Mouse (Mus musculus) kidney, embryonic 15.5 days (tissue): Measurements from ENCODE around the gene Zfp74. TPM values are rescaled to one million over a fixed set of nuclear protein-coding genes. Genes with fewer than 3 reads are reported as not detected.
"Not testable (repeated sequence)": the region's sequence is repeated elsewhere in the genome, so short reads cannot be mapped to it uniquely, and the experiment has no call there.

Experiments used
- ATAC-seq: fragments of 200-750 bp; cut with Nextera tagmentation; replicated peaks from 2 replicates; pipeline ENCODE4 v1.8.0; 2017; ENCODE audit warnings: moderate TSS enrichment; ENCODE audit not compliant: low FRiP score
- H3K27ac ChIP-seq: fragments of 300-500 bp; sonication (generic); 2 replicates; pipeline ENCODE4 v1.5.1; 2015; ENCODE audit warnings: mild to moderate bottlenecking, inconsistent platforms
- H3K27me3 ChIP-seq: fragments of 300-500 bp; sonication (generic); 2 replicates; pipeline ENCODE4 v1.6.1; 2015; ENCODE audit warnings: inconsistent platforms
- H3K36me3 ChIP-seq: fragments of 300-500 bp; sonication (generic); 2 replicates; pipeline ENCODE4 v1.6.1; 2015; ENCODE audit warnings: inconsistent platforms
- H3K4me1 ChIP-seq: fragments of 300-500 bp; sonication (generic); 2 replicates; pipeline ENCODE4 v1.6.1; 2015; ENCODE audit warnings: inconsistent platforms
- H3K4me2 ChIP-seq: fragments of 300-500 bp; sonication (generic); 2 replicates; pipeline ENCODE4 v1.6.1; 2015; ENCODE audit warnings: moderate library complexity, mild to moderate bottlenecking, inconsistent platforms
- H3K4me3 ChIP-seq: fragments of 300-500 bp; sonication (generic); replicated peaks from 2 replicates; pipeline ENCODE4 v1.5.1; 2015; ENCODE audit warnings: mild to moderate bottlenecking, inconsistent platforms
- H3K9ac ChIP-seq: fragments of 300-500 bp; sonication (generic); 2 replicates; pipeline ENCODE4 v1.6.1; 2015; ENCODE audit warnings: mild to moderate bottlenecking, inconsistent platforms
- H3K9me3 ChIP-seq: fragments of 300-500 bp; sonication (generic); replicated peaks from 2 replicates; pipeline ENCODE4 v1.6.1; 2016; ENCODE audit warnings: inconsistent platforms
- WGBS: fragments of 180-500 bp; shearing (Covaris S2); methylation state at CpG from one replicate; pipeline ENCODE4 v1.1.7; 2015; ENCODE audit warnings: mixed read lengths; 5-methylcytosine and 5-hydroxymethylcytosine counted together
- polyA plus RNA-seq: library from polyadenylated mRNA; unstranded; fragments of >200 nt; fragmentation: Nextera tagmentation; extraction: Ambion mirVana; gene quantifications from 2 replicates; pipeline ENCODE4 v1.2.1, GENCODE M21; 2015

Zfp74 gene
- polyA plus RNA-seq, 1 experiment from 2014 or later: 12.0 TPM

DNA sequence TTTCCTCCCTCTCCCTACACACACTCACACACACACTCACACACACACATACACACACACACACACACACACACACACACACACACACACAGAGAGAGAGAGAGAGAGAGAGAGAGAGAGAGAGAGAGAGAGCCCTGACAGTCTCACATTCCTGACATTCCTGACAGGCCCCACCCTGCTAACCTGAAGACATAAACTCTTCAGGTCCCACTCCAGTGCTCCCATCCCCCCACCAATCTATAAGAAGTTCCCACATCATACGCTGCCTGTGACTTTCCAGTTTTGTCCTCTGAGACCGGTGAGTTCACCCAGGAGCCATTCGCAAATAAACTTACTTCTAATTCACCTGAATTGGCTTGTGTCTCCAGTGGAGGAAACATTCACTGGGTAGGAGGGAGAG, 28.0 kb upstream of the Zfp74 start:
- Histone ChIP-seq H3K27me3 (no peaks in the 10 kb centered on the region), H3K36me3 (peaks cover 12% of the 10 kb centered on the region), H3K9me3 (no peaks in the 10 kb centered on the region), H3K27ac (no peak overlapping the region), H3K4me2 (peak overlapping the region; percentile 14; the same call in 1 of the 2 replicates), H3K4me3 (no peak overlapping the region), H3K4me1 (peaks cover 31% of the 10 kb centered on the region), H3K9ac (no peak overlapping the region)
- ATAC-seq: no peak
- WGBS: 90% methylated on average over 3 of the region's 3 CpGs

DNA sequence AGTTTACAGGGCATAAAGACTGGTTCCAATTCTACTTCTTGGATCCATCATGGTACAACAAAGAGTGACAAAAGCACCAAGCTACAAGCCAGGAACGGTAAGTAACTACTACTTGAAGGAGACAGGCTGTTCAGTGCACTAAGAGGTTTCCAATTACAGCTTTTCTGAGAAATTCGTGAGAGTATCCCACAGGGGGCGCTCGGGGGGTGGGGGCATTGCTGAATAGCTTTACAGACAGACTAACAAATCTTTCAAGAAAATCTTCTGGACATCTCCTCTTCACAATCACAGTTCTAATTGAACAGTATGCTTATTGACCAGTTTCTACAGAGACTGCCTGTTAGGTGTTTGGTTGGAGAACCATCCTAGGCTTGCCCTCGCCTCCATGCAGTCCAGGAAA, 27.6 kb upstream of the Zfp74 start:
- no peak for ATAC-seq
- H3K9me3 ChIP-seq: no peaks in the 10 kb centered on the region
- no peaks in the 10 kb centered on the region for H3K27me3 ChIP-seq
- WGBS: 49% methylated on average over 5 of the region's 5 CpGs
- 0 out of 2 replicates have a peak overlapping the region, but pooled peaks have one; percentile 14 for H3K4me2 ChIP-seq
- peaks cover 11% of the 10 kb centered on the region for H3K36me3 ChIP-seq
- peaks cover 31% of the 10 kb centered on the region for H3K4me1 ChIP-seq
- no peak overlapping the region for H3K4me3 ChIP-seq
- no peak overlapping the region for H3K27ac ChIP-seq
- no peak overlapping the region for H3K9ac ChIP-seq

GRCm38 (mm10) chr7:29980761-29981160, 26.9 kb upstream of the Zfp74 start:
- H3K27ac ChIP-seq: no peak overlapping the region
- no peak for ATAC-seq

DNA sequence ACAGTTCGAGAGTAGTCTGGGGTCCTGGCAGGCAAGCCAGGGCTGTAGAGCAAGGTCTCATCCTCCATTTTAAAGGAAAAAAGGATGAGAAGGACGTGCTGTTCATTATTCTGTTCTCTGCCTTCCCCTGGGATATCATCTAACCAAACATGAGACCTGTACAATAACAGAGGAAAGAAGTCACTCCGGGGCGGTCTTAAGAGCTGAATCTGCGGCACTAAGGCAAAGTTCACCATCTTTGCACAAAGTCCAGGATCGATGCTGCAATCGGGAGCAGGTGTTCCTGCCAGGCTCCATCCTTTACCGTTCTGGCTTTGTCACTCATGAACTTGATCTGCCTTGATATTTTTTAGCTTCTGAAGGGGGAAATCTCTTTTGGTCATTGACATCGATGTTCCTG, 16.8 kb upstream of the Zfp74 start:
- no peak for ATAC-seq
- no peaks in the 10 kb centered on the region for H3K36me3 ChIP-seq
- H3K9me3 ChIP-seq: no peaks in the 10 kb centered on the region
- 87% methylated on average over 9 of the region's 9 CpGs for WGBS
- no peaks in the 10 kb centered on the region for H3K27me3 ChIP-seq
- no peak overlapping the region for H3K4me3 ChIP-seq
- no peak overlapping the region for H3K4me2 ChIP-seq
- no peak overlapping the region for H3K9ac ChIP-seq
- H3K27ac ChIP-seq: no peak overlapping the region
- H3K4me1 ChIP-seq: no peaks in the 10 kb centered on the region

More at GRCm38 (mm10) chr7:29980761-29981160, 26.9 kb upstream of the Zfp74 start:
- no peaks in the 10 kb centered on the region for H3K27me3 ChIP-seq
- H3K4me3 ChIP-seq: no peak overlapping the region
- H3K4me1 ChIP-seq: peaks cover 30% of the 10 kb centered on the region
- WGBS: 83% methylated on average over 1 of the region's 1 CpGs
- peaks cover 4% of the 10 kb centered on the region for H3K36me3 ChIP-seq
- H3K4me2 ChIP-seq: no peak overlapping the region
- H3K9ac ChIP-seq: no peak overlapping the region
- H3K9me3 ChIP-seq: no peaks in the 10 kb centered on the region

DNA sequence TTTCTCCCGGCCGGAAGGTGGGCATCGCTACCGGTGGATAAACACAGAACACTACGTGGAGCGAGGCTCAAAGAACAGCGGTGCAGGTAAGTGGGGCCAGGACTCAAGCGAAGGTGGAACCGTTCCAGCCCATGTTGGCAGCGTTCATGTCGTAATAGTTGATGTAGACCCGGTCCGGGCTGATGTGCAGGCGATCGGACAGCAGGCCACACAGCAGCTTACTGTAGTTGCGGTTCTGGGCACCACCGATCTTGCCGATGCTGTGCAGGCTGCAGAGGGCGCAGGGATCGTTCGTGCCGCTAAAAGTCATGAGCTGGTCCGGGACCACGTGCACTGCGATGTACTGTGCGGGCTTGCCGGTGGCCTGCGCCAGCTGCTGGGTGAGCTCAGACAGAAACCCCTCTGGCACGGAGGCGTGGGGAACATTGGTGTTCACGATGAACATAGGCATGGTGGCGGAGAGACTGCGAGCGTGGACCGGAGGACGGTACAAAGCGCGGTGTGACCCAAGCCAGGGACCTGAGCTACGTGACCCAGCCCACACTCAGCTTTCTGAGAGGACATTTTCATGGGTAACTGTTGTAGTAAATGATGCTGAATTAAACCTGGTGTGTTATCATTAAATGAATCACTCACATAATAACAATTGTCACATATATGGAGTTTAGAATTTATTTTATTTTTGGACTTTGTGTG, 11.4 kb upstream of the Zfp74 start:
- H3K4me1 ChIP-seq, H3K4me3 ChIP-seq, H3K27ac ChIP-seq, H3K4me2 ChIP-seq, H3K36me3 ChIP-seq, H3K9me3 ChIP-seq, H3K9ac ChIP-seq, H3K27me3 ChIP-seq, ATAC-seq: not testable (repeated sequence)
- 53% methylated on average over 37 of the region's 39 CpGs for WGBS

DNA sequence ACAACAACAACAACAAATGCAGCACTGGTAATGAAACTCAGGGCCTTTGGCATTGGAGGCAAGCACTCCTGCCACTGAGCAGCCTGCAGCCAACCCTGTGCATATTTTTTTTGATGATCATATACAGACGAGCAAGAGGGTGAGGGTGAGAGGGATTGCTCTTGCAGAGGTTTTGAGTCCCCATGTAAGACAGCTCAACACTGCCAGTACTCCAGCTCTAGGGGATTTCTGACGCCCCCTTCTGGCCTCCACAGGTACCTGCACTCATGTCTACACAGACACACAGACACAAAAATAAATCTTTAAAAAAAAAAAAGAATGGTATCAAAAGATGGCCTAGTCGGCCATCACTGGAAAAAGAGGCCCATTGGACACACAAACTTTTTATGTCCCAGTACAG, 5.1 kb upstream of the Zfp74 start:
- Histone ChIP-seq H3K27me3 (no peaks in the 10 kb centered on the region), H3K36me3 (no peaks in the 10 kb centered on the region), H3K4me1 (peaks cover 3% of the 10 kb centered on the region; the same call in 1 of the 2 replicates), H3K4me2 (no peak overlapping the region), H3K27ac (no peak overlapping the region), H3K9me3 (no peaks in the 10 kb centered on the region), H3K9ac (no peak overlapping the region), H3K4me3 (no peak overlapping the region)
- no peak for ATAC-seq
- WGBS: 63% methylated on average over 3 of the region's 3 CpGs

- no peak for ATAC-seq
- H3K4me2 ChIP-seq: no peak overlapping the region
- peaks cover 3% of the 10 kb centered on the region; the same call in 1 of the 2 replicates for H3K4me1 ChIP-seq
- WGBS: 86% methylated on average over 11 of the region's 11 CpGs
- H3K9me3 ChIP-seq: no peaks in the 10 kb centered on the region
- H3K9ac ChIP-seq: no peak overlapping the region
- no peak overlapping the region for H3K27ac ChIP-seq
- no peaks in the 10 kb centered on the region for H3K36me3 ChIP-seq
- H3K27me3 ChIP-seq: no peaks in the 10 kb centered on the region
- no peak overlapping the region for H3K4me3 ChIP-seq
These were observed 4.3 kb upstream of the Zfp74 start for GRCm38 (mm10) chr7:29958125-29958724.

DNA sequence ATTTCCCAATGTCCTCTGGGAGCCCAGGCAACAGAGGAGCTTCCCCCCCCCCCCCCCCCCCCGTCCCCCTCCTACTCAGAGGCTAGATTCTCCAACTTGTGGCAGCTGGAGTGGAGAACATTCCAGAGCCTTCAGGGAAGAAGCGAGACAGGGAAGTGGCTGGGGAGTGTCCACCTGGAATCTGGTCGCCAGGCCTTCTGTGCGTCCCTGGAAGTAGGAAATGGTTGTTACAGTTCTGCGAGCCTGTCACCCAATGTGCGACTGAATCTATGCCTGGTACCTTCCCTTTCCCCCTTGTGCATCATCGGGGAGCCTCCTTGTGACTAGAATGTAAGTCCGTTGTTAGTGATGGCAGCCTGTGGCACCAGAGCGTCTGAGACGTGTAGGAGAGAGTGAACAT, 2.4 kb upstream of the Zfp74 start:
- Histone ChIP-seq H3K27me3 (no peaks in the 10 kb centered on the region), H3K36me3 (no peaks in the 10 kb centered on the region), H3K4me3 (no peak overlapping the region), H3K4me1 (peaks cover 7% of the 10 kb centered on the region), H3K9ac (no peak overlapping the region), H3K9me3 (no peaks in the 10 kb centered on the region), H3K4me2 (no peak overlapping the region), H3K27ac (no peak overlapping the region)
- no peak for ATAC-seq
- 61% methylated on average over 9 of the region's 10 CpGs for WGBS

- no peaks in the 10 kb centered on the region for H3K27me3 ChIP-seq
- H3K4me2 ChIP-seq: peak overlapping the region; percentile 64
- ATAC-seq: no peak
- peak overlapping the region; percentile 83; the same call in 1 of the 2 replicates for H3K4me3 ChIP-seq
- H3K9ac ChIP-seq: no peak overlapping the region
- no peaks in the 10 kb centered on the region for H3K9me3 ChIP-seq
- H3K27ac ChIP-seq: peak overlapping the region; percentile 96; the same call in 1 of the 2 replicates
- 30% methylated on average over 4 of the region's 4 CpGs for WGBS
- peaks cover 7% of the 10 kb centered on the region for H3K4me1 ChIP-seq
- H3K36me3 ChIP-seq: peaks cover 12% of the 10 kb centered on the region; the same call in 1 of the 2 replicates
These were observed 842 bp upstream of the Zfp74 start for GRCm38 (mm10) chr7:29954731-29955130.

GRCm38 (mm10) chr7:29953086-29953485, 803 bp downstream of the Zfp74 start:
- peak overlapping the region; percentile 83 for H3K4me3 ChIP-seq

DNA sequence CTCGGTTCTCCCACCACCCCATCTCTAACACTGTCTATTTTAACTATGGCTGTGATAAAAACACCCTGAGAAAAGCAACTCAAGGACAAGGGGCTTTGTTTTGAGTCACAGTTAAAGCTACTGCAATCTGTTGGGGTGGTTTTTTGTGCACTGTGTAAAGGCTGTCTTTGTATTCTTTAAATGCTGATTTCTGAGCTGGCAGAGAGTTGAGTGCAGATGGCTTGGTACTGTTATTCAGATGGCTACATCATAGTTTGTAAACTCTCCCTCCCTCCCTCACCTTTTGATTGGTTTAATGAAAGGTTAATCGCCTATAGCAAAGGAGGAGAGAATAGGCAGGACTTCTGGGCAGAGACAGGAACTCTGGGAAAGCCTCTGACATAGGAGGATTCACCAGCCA, 9.7 kb downstream of the Zfp74 start:
- WGBS: 77% methylated on average over 2 of the region's 2 CpGs
- Histone ChIP-seq H3K4me3 (no peak overlapping the region), H3K4me1 (no peaks in the 10 kb centered on the region), H3K9ac (no peak overlapping the region), H3K27me3 (no peaks in the 10 kb centered on the region), H3K9me3 (no peaks in the 10 kb centered on the region), H3K4me2 (no peak overlapping the region), H3K27ac (no peak overlapping the region), H3K36me3 (peaks cover 51% of the 10 kb centered on the region)
- no peak for ATAC-seq

More at GRCm38 (mm10) chr7:29953086-29953485, 803 bp downstream of the Zfp74 start:
- WGBS: 38% methylated on average over 10 of the region's 10 CpGs
- Histone ChIP-seq H3K36me3 (peaks cover 25% of the 10 kb centered on the region), H3K27ac (peak overlapping the region; percentile 96), H3K4me1 (peaks cover 7% of the 10 kb centered on the region), H3K27me3 (no peaks in the 10 kb centered on the region), H3K4me2 (peak overlapping the region; percentile 64), H3K9ac (peak overlapping the region; percentile 89), H3K9me3 (no peaks in the 10 kb centered on the region)
- no peak for ATAC-seq

DNA sequence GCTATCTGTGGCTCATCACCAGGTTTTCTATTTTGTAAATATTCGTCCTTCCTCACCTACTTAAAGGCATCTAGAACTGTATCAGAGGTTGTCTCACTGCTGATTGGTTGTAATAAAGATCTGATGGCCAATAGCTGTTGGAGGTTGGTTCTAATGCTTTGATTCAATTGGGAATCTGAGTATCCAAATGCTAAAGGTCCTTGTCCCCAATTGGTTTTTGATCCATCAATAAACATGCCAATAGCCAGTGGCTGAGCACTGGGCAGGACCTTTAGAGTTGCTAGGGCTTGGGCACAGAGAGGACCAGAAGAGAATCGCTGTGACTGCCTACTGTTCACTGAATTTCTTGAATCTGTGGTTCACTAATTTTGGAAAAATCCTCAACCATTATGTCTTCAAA, 10.2 kb downstream of the Zfp74 start:
- no peaks in the 10 kb centered on the region for H3K9me3 ChIP-seq
- peaks cover 48% of the 10 kb centered on the region for H3K36me3 ChIP-seq
- H3K4me2 ChIP-seq: no peak overlapping the region
- H3K27me3 ChIP-seq: no peaks in the 10 kb centered on the region
- no peaks in the 10 kb centered on the region for H3K4me1 ChIP-seq
- 80% methylated on average over 2 of the region's 2 CpGs for WGBS
- H3K4me3 ChIP-seq: no peak overlapping the region
- H3K9ac ChIP-seq: no peak overlapping the region
- no peak for ATAC-seq
- H3K27ac ChIP-seq: no peak overlapping the region
